Mouse (Mus musculus): Measurements from ENCODE around the gene Rilp.

Rilp gene

DNA sequence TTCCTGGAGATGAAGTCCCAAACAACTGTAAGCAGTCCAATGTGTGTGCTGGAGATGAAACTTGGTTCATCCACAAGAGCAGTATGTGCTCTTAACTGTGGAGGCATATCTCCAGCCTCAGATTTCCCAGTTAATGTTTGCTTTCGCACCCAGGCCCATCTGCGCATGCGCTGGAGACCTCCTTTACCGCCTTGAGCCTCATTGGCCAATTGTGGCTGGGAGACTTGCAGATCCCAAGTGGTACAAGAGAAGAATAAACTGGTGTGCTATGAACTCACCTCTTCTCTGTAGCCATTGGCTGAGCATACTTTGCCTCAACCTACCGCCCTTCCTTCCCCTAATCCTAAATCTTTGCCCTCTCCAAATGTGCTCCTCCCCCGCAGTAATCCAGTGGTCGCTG lies 36.5 kb upstream of the Rilp start:
- Histone ChIP-seq H3K4me3 (replicated peaks; ENCODE audit: low read length) (no peak overlapping the region), H3K9me3 (ENCODE audit: low read length) (no peaks in the 10 kb centered on the region; the same call in 1 of the 2 replicates), H3K4me1 (replicated peaks; ENCODE audit: low read depth, low read length) (peaks cover 19% of the 10 kb centered on the region), H3K27me3 (ENCODE audit: insufficient read depth, low read length) (peaks cover 25% of the 10 kb centered on the region), H3K36me3 (ENCODE audit: insufficient read depth, low read length) (no peaks in the 10 kb centered on the region)
- TF ChIP-seq NANOG (IDR thresholded peaks at IDR 0.05; ENCODE audit: borderline replicate concordance, low read length) (no peak), CTCF (conservative IDR thresholded peaks at IDR 0.05; ENCODE audit: low read length) (no peak)

DNA sequence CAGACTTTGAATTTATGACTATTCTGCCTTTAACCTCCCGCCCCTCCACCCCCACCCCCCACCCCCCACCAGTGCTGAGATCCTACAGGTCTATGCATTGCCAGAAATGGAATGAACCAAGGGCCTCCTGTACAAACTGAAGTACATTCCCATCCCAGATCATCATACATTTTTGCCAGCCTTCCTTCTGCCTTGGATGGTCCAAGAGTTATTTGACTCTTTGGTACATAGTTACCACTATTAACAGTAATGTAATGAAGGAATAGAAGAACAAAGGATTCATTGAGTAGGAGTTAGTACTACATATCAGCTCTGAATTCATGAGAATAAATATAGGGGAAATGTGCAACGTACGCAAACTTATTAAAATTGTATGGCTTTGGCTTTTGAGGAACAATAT lies 23.7 kb upstream of the Rilp start:
- H3K4me1 ChIP-seq (replicated peaks; ENCODE audit: low read depth, low read length): peaks cover 28% of the 10 kb centered on the region
- H3K36me3 ChIP-seq (ENCODE audit: insufficient read depth, low read length): peaks cover 38% of the 10 kb centered on the region
- H3K9me3 ChIP-seq (ENCODE audit: low read length): no peaks in the 10 kb centered on the region
- H3K27me3 ChIP-seq (ENCODE audit: insufficient read depth, low read length): no peaks in the 10 kb centered on the region
- TF ChIP-seq NANOG (IDR thresholded peaks at IDR 0.05; ENCODE audit: borderline replicate concordance, low read length): no peak
- TF ChIP-seq POU5F1 (IDR thresholded peaks at IDR 0.05; ENCODE audit: borderline replicate concordance, low read length): no peak
- TF ChIP-seq CTCF (conservative IDR thresholded peaks at IDR 0.05; ENCODE audit: low read length): no peak
- 0 out of 2 replicates have a peak overlapping the region, but pooled peaks have one; percentile 99 for H3K4me3 ChIP-seq (replicated peaks; ENCODE audit: low read length)

DNA sequence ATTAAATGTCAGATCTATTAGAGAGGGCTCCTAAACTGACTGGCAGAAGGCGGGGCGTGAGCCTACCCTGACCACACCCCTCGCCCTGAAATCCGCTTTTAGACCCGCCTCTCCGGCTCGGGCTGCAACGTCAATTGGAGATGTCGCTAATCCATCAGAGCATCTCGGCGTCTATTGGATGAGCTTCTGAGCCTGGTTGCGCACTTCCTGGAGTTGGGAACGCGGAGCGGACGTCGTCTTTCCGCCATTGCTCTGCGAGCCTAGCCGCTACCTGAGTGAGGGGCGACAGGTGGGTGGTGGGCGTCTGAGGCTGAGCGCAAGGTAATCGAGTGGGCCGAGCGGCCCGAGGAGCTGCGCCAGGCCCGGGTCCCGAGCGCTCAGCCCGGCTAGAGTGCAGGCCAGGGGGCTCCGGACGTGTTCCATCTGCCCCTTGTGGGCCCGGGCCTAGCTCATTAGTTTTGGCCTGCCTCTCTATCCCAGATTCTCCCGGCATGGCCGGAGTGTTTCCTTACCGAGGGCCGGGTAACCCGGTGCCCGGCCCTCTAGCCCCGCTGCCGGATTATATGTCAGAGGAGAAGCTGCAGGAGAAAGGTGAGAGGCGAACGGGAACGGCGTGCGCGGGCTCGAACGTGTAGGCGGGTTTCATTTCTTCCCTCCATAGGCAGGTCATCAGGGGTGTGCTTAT lies 23.2 kb upstream of the Rilp start, which contains the start of gene Prpf8:
Prpf8 (plus strand) TSS at position 216 of the 685 bp plus-strand sequence.
- peaks cover 28% of the 10 kb centered on the region for H3K4me1 ChIP-seq (replicated peaks; ENCODE audit: low read depth, low read length)
- no peak for TF ChIP-seq NANOG (IDR thresholded peaks at IDR 0.05; ENCODE audit: borderline replicate concordance, low read length)
- TF ChIP-seq POU5F1 (IDR thresholded peaks at IDR 0.05; ENCODE audit: borderline replicate concordance, low read length): no peak
- TF ChIP-seq CTCF (conservative IDR thresholded peaks at IDR 0.05; ENCODE audit: low read length): no peak
- H3K36me3 ChIP-seq (ENCODE audit: insufficient read depth, low read length): peaks cover 44% of the 10 kb centered on the region
- no peaks in the 10 kb centered on the region for H3K9me3 ChIP-seq (ENCODE audit: low read length)
- peak within 1 kb of the TSS; percentile 99 for H3K4me3 ChIP-seq (replicated peaks; ENCODE audit: low read length)
- H3K27me3 ChIP-seq (ENCODE audit: insufficient read depth, low read length): no peaks in the 10 kb centered on the region

DNA sequence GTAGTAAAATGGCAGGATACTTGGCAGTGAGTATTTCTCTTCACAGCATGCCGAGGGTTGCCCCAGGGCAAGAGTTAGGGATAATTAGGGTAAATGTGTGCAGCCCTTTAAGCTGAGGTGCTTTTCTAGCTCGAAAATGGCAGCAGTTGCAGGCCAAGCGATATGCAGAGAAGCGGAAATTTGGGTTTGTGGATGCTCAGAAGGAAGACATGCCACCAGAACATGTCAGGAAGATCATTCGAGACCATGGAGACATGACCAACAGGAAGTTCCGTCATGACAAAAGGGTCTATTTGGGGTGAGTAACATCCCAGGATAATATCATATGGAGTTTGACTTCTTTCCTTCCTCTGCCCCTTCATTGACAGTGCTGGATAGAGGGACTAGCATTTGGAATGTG lies 22.4 kb upstream of the Rilp start:
- Histone ChIP-seq H3K9me3 (ENCODE audit: low read length) (no peaks in the 10 kb centered on the region), H3K27me3 (ENCODE audit: insufficient read depth, low read length) (no peaks in the 10 kb centered on the region), H3K36me3 (ENCODE audit: insufficient read depth, low read length) (peaks cover 51% of the 10 kb centered on the region), H3K4me1 (replicated peaks; ENCODE audit: low read depth, low read length) (peaks cover 28% of the 10 kb centered on the region), H3K4me3 (replicated peaks; ENCODE audit: low read length) (peak overlapping the region; percentile 99)
- TF ChIP-seq NANOG (IDR thresholded peaks at IDR 0.05; ENCODE audit: borderline replicate concordance, low read length) (no peak), CTCF (conservative IDR thresholded peaks at IDR 0.05; ENCODE audit: low read length) (no peak), POU5F1 (IDR thresholded peaks at IDR 0.05; ENCODE audit: borderline replicate concordance, low read length) (no peak)

DNA sequence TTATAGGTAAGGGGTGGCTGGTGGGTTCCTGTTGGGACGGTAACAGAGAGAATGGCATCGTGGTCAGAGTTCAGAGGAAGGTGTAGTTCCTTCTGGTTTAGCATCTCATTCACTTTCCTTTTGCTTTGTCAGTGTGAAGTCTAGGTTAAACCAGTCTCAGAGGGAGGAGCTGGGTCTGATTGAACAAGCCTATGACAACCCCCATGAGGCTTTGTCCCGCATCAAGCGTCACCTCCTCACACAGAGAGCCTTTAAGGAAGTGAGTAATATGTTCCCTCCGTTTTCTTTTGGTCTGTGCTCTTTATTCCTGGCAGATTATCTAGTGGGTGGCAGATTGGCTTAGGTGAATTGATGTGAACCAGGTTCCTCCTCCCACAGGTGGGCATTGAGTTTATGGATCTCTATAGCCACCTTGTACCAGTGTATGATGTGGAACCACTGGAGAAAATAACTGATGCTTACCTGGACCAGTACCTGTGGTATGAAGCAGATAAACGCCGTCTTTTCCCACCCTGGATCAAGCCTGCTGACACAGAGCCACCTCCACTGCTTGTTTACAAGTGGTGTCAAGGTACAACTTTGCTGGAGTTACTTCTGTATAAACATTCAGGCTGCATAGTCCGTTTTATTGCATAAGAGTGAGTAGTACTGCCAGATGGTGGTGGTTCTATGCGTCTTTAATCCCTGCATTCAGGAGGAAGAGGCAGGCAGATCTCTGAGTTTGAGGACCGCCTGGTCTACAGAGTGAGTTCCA lies 15.4 kb upstream of the Rilp start:
- TF ChIP-seq NANOG (IDR thresholded peaks at IDR 0.05; ENCODE audit: borderline replicate concordance, low read length) (no peak), CTCF (conservative IDR thresholded peaks at IDR 0.05; ENCODE audit: low read length) (no peak), POU5F1 (IDR thresholded peaks at IDR 0.05; ENCODE audit: borderline replicate concordance, low read length) (no peak)

DNA sequence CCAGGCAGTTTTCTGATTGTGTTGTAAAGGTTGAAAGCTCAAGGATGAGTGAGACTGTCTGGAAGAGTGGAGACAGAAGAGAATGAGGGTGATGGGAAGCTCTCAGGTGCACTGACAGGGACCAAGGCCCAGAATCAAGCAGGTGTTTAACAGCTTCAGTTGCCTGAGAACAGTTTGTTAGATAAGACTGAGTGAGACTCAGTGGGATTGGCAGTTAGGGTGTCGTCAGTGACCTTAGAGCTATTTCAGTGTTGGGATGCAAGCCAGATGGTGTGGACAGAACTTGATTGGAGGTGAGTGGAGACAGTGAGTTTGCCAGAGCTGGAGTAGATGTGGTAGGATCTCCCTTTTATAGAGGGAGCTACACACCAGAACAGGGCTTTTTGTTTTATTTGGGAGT lies 11.8 kb upstream of the Rilp start:
- no peaks in the 10 kb centered on the region for H3K27me3 ChIP-seq (ENCODE audit: insufficient read depth, low read length)
- H3K4me1 ChIP-seq (replicated peaks; ENCODE audit: low read depth, low read length): no peaks in the 10 kb centered on the region
- H3K4me3 ChIP-seq (replicated peaks; ENCODE audit: low read length): no peak overlapping the region
- peaks cover 100% of the 10 kb centered on the region for H3K36me3 ChIP-seq (ENCODE audit: insufficient read depth, low read length)
- H3K9me3 ChIP-seq (ENCODE audit: low read length): no peaks in the 10 kb centered on the region
- TF ChIP-seq CTCF (conservative IDR thresholded peaks at IDR 0.05; ENCODE audit: low read length) (no peak), POU5F1 (IDR thresholded peaks at IDR 0.05; ENCODE audit: borderline replicate concordance, low read length) (no peak), NANOG (IDR thresholded peaks at IDR 0.05; ENCODE audit: borderline replicate concordance, low read length) (no peak)

More for the DNA sequence above, 15.4 kb upstream of the Rilp start:
- H3K9me3 ChIP-seq (ENCODE audit: low read length): no peaks in the 10 kb centered on the region
- peaks cover 4% of the 10 kb centered on the region; the same call in 1 of the 2 replicates for H3K4me1 ChIP-seq (replicated peaks; ENCODE audit: low read depth, low read length)
- peaks cover 100% of the 10 kb centered on the region for H3K36me3 ChIP-seq (ENCODE audit: insufficient read depth, low read length)
- H3K27me3 ChIP-seq (ENCODE audit: insufficient read depth, low read length): no peaks in the 10 kb centered on the region
- no peak overlapping the region for H3K4me3 ChIP-seq (replicated peaks; ENCODE audit: low read length)

DNA sequence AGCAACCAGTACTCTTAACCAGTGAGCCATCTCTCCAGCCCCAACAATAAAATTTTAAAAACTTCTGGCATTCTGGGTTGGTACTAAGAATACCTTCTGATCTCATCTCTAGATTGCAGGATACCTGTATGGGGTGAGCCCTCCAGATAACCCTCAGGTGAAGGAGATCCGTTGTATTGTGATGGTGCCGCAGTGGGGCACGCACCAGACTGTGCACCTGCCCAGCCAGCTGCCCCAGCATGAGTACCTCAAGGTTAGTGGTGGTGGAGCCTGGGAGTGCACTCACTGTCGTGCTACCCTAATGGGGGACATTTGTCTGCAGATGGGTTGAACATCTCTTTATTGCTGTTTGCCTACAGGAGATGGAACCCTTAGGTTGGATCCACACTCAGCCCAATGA lies 1.7 kb upstream of the Rilp start:
- no peak overlapping the region for H3K4me3 ChIP-seq (replicated peaks; ENCODE audit: low read length)
- H3K27me3 ChIP-seq (ENCODE audit: insufficient read depth, low read length): peaks cover 18% of the 10 kb centered on the region
- TF ChIP-seq NANOG (IDR thresholded peaks at IDR 0.05; ENCODE audit: borderline replicate concordance, low read length) (no peak), CTCF (conservative IDR thresholded peaks at IDR 0.05; ENCODE audit: low read length) (no peak), POU5F1 (IDR thresholded peaks at IDR 0.05; ENCODE audit: borderline replicate concordance, low read length) (no peak)
- H3K9me3 ChIP-seq (ENCODE audit: low read length): no peaks in the 10 kb centered on the region
- peaks cover 71% of the 10 kb centered on the region for H3K36me3 ChIP-seq (ENCODE audit: insufficient read depth, low read length)
- H3K4me1 ChIP-seq (replicated peaks; ENCODE audit: low read depth, low read length): peaks cover 30% of the 10 kb centered on the region

DNA sequence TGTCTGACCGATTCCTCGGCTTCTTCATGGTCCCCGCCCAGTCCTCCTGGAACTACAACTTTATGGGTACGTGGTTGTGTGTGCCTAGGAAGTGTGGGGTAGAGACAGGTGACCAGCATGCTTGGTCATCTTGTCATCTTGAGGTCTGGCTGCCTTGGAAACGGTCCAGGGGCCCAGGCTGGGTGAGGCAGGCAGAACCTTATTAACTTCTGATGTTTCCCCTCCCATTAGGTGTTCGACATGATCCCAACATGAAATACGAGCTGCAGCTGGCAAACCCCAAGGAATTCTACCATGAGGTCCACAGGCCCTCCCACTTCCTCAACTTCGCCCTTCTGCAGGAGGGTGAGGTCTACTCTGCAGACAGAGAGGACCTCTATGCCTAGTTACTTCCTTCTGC lies 990 bp upstream of the Rilp start:
- Histone ChIP-seq H3K27me3 (ENCODE audit: insufficient read depth, low read length) (peaks cover 19% of the 10 kb centered on the region), H3K36me3 (ENCODE audit: insufficient read depth, low read length) (peaks cover 63% of the 10 kb centered on the region), H3K4me1 (replicated peaks; ENCODE audit: low read depth, low read length) (peaks cover 38% of the 10 kb centered on the region), H3K4me3 (replicated peaks; ENCODE audit: low read length) (peak overlapping the region; percentile 86; the same call in 1 of the 2 replicates), H3K9me3 (ENCODE audit: low read length) (no peaks in the 10 kb centered on the region)
- TF ChIP-seq POU5F1 (IDR thresholded peaks at IDR 0.05; ENCODE audit: borderline replicate concordance, low read length): no peak
- TF ChIP-seq NANOG (IDR thresholded peaks at IDR 0.05; ENCODE audit: borderline replicate concordance, low read length): no peak
- no peak for TF ChIP-seq CTCF (conservative IDR thresholded peaks at IDR 0.05; ENCODE audit: low read length)

Measured in E14TG2a.4 (cell line).